Mouse (Mus musculus) T-helper 2 cell (primary cell): ENCODE results near the gene Clca3a1.

Source experiments
- in situ Hi-C: fragments of 300-600 bp; cut with MboI, MseI; formaldehyde crosslinking; loops from one replicate; pipeline ENCODE4 v1.15.1; 2025; ENCODE audit warnings: high pct_unique_total_duplicates

Gene Clca3a1

GRCm38 (mm10) chr3:144719901-144720747, 40.7 kb downstream of the Clca3a1 start, which contains the start of gene Sh3glb1:
Sh3glb1 (minus strand) TSS chr3:144720335.
- in situ Hi-C loops, result loop anchor here (5.0 to 25.0 kb wide), 2 partner anchors 148 to 258 kb away; partner anchors contain the start of genes Hs2st1 and Selenof

- in situ Hi-C loops, result loop anchor here (5.0 to 25.0 kb wide), 2 partner anchors 147 to 257 kb away; partner anchors contain the start of genes Hs2st1 and Selenof
Measured at GRCm38 (mm10) chr3:144719088-144719900, 41.5 kb downstream of the Clca3a1 start.

GRCm38 (mm10) chr3:144718706-144719087, 42.1 kb downstream of the Clca3a1 start:
- in situ Hi-C loops, result loop anchor here (5.0 to 25.0 kb wide), 2 partner anchors 146 to 256 kb away; partner anchors contain the start of genes Hs2st1 and Selenof

- in situ Hi-C loops, result loop anchor here (5.0 to 25.0 kb wide), 2 partner anchors 146 to 256 kb away; partner anchors contain the start of genes Hs2st1 and Selenof
Measured at GRCm38 (mm10) chr3:144717835-144718234, 42.9 kb downstream of the Clca3a1 start.

GRCm38 (mm10) chr3:144717121-144717520, 43.7 kb downstream of the Clca3a1 start:
- in situ Hi-C loops, result loop anchor here (5.0 to 25.0 kb wide), 2 partner anchors 145 to 255 kb away; partner anchors contain the start of genes Hs2st1 and Selenof

- in situ Hi-C loops, result loop anchor here (5.0 to 25.0 kb wide), 2 partner anchors 144 to 254 kb away; partner anchors contain the start of genes Hs2st1 and Selenof
Measured at GRCm38 (mm10) chr3:144715901-144716300, 44.9 kb downstream of the Clca3a1 start.

GRCm38 (mm10) chr3:144715033-144715432, 45.7 kb downstream of the Clca3a1 start:
- in situ Hi-C loops, result loop anchor here (5.0 to 25.0 kb wide), 2 partner anchors 143 to 253 kb away; partner anchors contain the start of genes Hs2st1 and Selenof

GRCm38 (mm10) chr3:144714606-144715005, 46.2 kb downstream of the Clca3a1 start:
- in situ Hi-C loops, result loop anchor here (5.0 to 25.0 kb wide), 2 partner anchors 142 to 252 kb away; partner anchors contain the start of genes Hs2st1 and Selenof

- in situ Hi-C loops, result loop anchor here (25.0 kb wide), 1 partner anchor 252 kb away; no protein-coding TSS in a partner anchor
Measured at GRCm38 (mm10) chr3:144714126-144714525, 46.7 kb downstream of the Clca3a1 start.

GRCm38 (mm10) chr3:144711607-144712206, 49.1 kb downstream of the Clca3a1 start:
- in situ Hi-C loops, result loop anchor here (25.0 kb wide), 1 partner anchor 249 kb away; no protein-coding TSS in a partner anchor

GRCm38 (mm10) chr3:144708612-144709011, 52.2 kb downstream of the Clca3a1 start:
- in situ Hi-C loops, result loop anchor here (25.0 kb wide), 1 partner anchor 246 kb away; no protein-coding TSS in a partner anchor

GRCm38 (mm10) chr3:144703959-144704358, 56.8 kb downstream of the Clca3a1 start:
- in situ Hi-C loops, result loop anchor here (25.0 kb wide), 1 partner anchor 242 kb away; no protein-coding TSS in a partner anchor

GRCm38 (mm10) chr3:144698790-144699433, 61.9 kb downstream of the Clca3a1 start:
- in situ Hi-C loops, result no loop called here

GRCm38 (mm10) chr3:144697942-144698341, 62.8 kb downstream of the Clca3a1 start:
- in situ Hi-C loops, result no loop called here

- in situ Hi-C loops, result no loop called here
Measured at GRCm38 (mm10) chr3:144697154-144697553, 63.6 kb downstream of the Clca3a1 start.

GRCm38 (mm10) chr3:144694941-144695340, 65.8 kb downstream of the Clca3a1 start:
- in situ Hi-C loops, result no loop called here

GRCm38 (mm10) chr3:144694040-144694439, 66.7 kb downstream of the Clca3a1 start:
- in situ Hi-C loops, result no loop called here

- in situ Hi-C loops, result no loop called here
Measured at GRCm38 (mm10) chr3:144692052-144692451, 68.7 kb downstream of the Clca3a1 start.

- in situ Hi-C loops, result no loop called here
Measured at GRCm38 (mm10) chr3:144689236-144689635, 71.5 kb downstream of the Clca3a1 start.

- in situ Hi-C loops, result no loop called here
Measured at GRCm38 (mm10) chr3:144688284-144688683, 72.5 kb downstream of the Clca3a1 start.
